Mouse (Mus musculus) ovary, postnatal 36 days (tissue): ENCODE measurements around the gene Stpg4.

Experiments
- DNase-seq: peaks from one replicate; pipeline ENCODE4 v3.0.0; 2022; ENCODE audit warnings: low spot score, mixed read lengths

The Stpg4 gene

GRCm38 (mm10) chr17:87446767-87447611, 19.4 kb upstream of the Stpg4 start, which contains the start of gene Calm2:
TSS of gene Calm2 (minus strand) at chr17:87446935.
- DNase-seq = peak; percentile 97

- DNase-seq = peak; percentile 70
Measured at GRCm38 (mm10) chr17:87445917-87446766, 18.6 kb upstream of the Stpg4 start.

GRCm38 (mm10) chr17:87445337-87445916, 17.9 kb upstream of the Stpg4 start:
- DNase-seq = no peak

GRCm38 (mm10) chr17:87444763-87445162, 17.2 kb upstream of the Stpg4 start:
- no peak for DNase-seq

GRCm38 (mm10) chr17:87441537-87441936, 14.0 kb upstream of the Stpg4 start:
- DNase-seq = no peak

GRCm38 (mm10) chr17:87439441-87439840, 11.9 kb upstream of the Stpg4 start:
- no peak for DNase-seq

- DNase-seq = no peak
Measured at GRCm38 (mm10) chr17:87433929-87434328, 6.4 kb upstream of the Stpg4 start.

GRCm38 (mm10) chr17:87432743-87433142, 5.2 kb upstream of the Stpg4 start:
- no peak for DNase-seq

GRCm38 (mm10) chr17:87432314-87432713, 4.8 kb upstream of the Stpg4 start:
- DNase-seq = no peak

- no peak for DNase-seq
Measured at GRCm38 (mm10) chr17:87429431-87429830, 1.9 kb upstream of the Stpg4 start.

- DNase-seq = no peak
Measured at GRCm38 (mm10) chr17:87418082-87418481, 9.5 kb downstream of the Stpg4 start.

- no peak for DNase-seq
Measured at GRCm38 (mm10) chr17:87406646-87407045, 20.9 kb downstream of the Stpg4 start.

- no peak for DNase-seq
Measured at GRCm38 (mm10) chr17:87405576-87405975, 22.0 kb downstream of the Stpg4 start.

- DNase-seq = no peak
Measured at GRCm38 (mm10) chr17:87403462-87403861, 24.1 kb downstream of the Stpg4 start.

GRCm38 (mm10) chr17:87402444-87402843, 25.1 kb downstream of the Stpg4 start:
- no peak for DNase-seq

- DNase-seq = no peak
Measured at GRCm38 (mm10) chr17:87397088-87397487, 30.5 kb downstream of the Stpg4 start.

- no peak for DNase-seq
Measured at GRCm38 (mm10) chr17:87391242-87391641, 36.3 kb downstream of the Stpg4 start.

- no peak for DNase-seq
Measured at GRCm38 (mm10) chr17:87387068-87387467, 40.5 kb downstream of the Stpg4 start.

- no peak for DNase-seq
Measured at GRCm38 (mm10) chr17:87385835-87386234, 41.7 kb downstream of the Stpg4 start.

GRCm38 (mm10) chr17:87380681-87381080, 46.9 kb downstream of the Stpg4 start:
- no peak for DNase-seq

GRCm38 (mm10) chr17:87379821-87380220, 47.7 kb downstream of the Stpg4 start:
- DNase-seq = no peak

GRCm38 (mm10) chr17:87379160-87379624, 48.3 kb downstream of the Stpg4 start:
- no peak for DNase-seq
